Mouse (Mus musculus): ENCODE results near the gene Gas1.

- no peak for TF ChIP-seq CTCF (IDR thresholded peaks at IDR 0.05; ENCODE audit: borderline replicate concordance, control insufficient read depth, extremely low read depth, insufficient read depth, low read length, poor library complexity)
- TF ChIP-seq POLR2A (IDR thresholded peaks at IDR 0.05; ENCODE audit: control insufficient read depth, extremely low read depth, insufficient read depth, low read length, poor library complexity) = no peak
These were observed 2.2 kb downstream of the Gas1 start for GRCm38 (mm10) chr13:60174953-60175352.
